Mouse (Mus musculus): ENCODE results near the gene Nif3l1. TPM values are rescaled to one million over a fixed set of nuclear protein-coding genes. Genes with fewer than 3 reads are reported as not detected.

Nif3l1 gene
- total RNA-seq, 2 experiments from 2014 or later: 20.6 to 22.5 TPM

- ATAC-seq (ENCODE audit: poor library complexity, severe bottlenecking): no peak
These were observed 9.4 kb downstream of the Nif3l1 start for GRCm38 (mm10) chr1:58454316-58454715.

- no peak for ATAC-seq (ENCODE audit: poor library complexity, severe bottlenecking)
These were observed 13.2 kb downstream of the Nif3l1 start for GRCm38 (mm10) chr1:58458175-58458574.

- no peak for ATAC-seq (ENCODE audit: poor library complexity, severe bottlenecking)
These were observed 13.9 kb downstream of the Nif3l1 start for GRCm38 (mm10) chr1:58458867-58459266.

GRCm38 (mm10) chr1:58460566-58460965 lies 15.6 kb downstream of the Nif3l1 start:
- no peak for ATAC-seq (ENCODE audit: poor library complexity, severe bottlenecking)

- no peak for ATAC-seq (ENCODE audit: poor library complexity, severe bottlenecking)
These were observed 19.0 kb downstream of the Nif3l1 start for GRCm38 (mm10) chr1:58463935-58464334.

GRCm38 (mm10) chr1:58465042-58465441 lies 20.1 kb downstream of the Nif3l1 start:
- ATAC-seq (ENCODE audit: poor library complexity, severe bottlenecking): no peak

GRCm38 (mm10) chr1:58465561-58465960 lies 20.6 kb downstream of the Nif3l1 start:
- ATAC-seq (ENCODE audit: poor library complexity, severe bottlenecking): no peak

- no peak for ATAC-seq (ENCODE audit: poor library complexity, severe bottlenecking)
These were observed 30.7 kb downstream of the Nif3l1 start for GRCm38 (mm10) chr1:58475662-58476061.

GRCm38 (mm10) chr1:58482647-58483046 lies 37.7 kb downstream of the Nif3l1 start:
- no peak for ATAC-seq (ENCODE audit: poor library complexity, severe bottlenecking)

- no peak for ATAC-seq (ENCODE audit: poor library complexity, severe bottlenecking)
These were observed 50.7 kb downstream of the Nif3l1 start for GRCm38 (mm10) chr1:58495603-58496002.

GRCm38 (mm10) chr1:58497678-58498077 lies 52.7 kb downstream of the Nif3l1 start:
- no peak for ATAC-seq (ENCODE audit: poor library complexity, severe bottlenecking)

GRCm38 (mm10) chr1:58498758-58499157 lies 53.8 kb downstream of the Nif3l1 start:
- no peak for ATAC-seq (ENCODE audit: poor library complexity, severe bottlenecking)

- no peak for ATAC-seq (ENCODE audit: poor library complexity, severe bottlenecking)
These were observed 58.2 kb downstream of the Nif3l1 start for GRCm38 (mm10) chr1:58503134-58503533.

GRCm38 (mm10) chr1:58503793-58504370 lies 58.9 kb downstream of the Nif3l1 start:
- ATAC-seq (ENCODE audit: poor library complexity, severe bottlenecking): no peak

- peak; percentile 99 for ATAC-seq (ENCODE audit: poor library complexity, severe bottlenecking)
These were observed 59.8 kb downstream of the Nif3l1 start, which contains the start of gene Orc2 for GRCm38 (mm10) chr1:58504577-58505254. Gene Orc2, minus strand, starts transcription at chr1:58505109.

- no peak for ATAC-seq (ENCODE audit: poor library complexity, severe bottlenecking)
These were observed 62.3 kb downstream of the Nif3l1 start for GRCm38 (mm10) chr1:58507249-58507648.

Other genes with a start within 250 kb of the Nif3l1 start
- 0.14 TPM in 1 of 2 replicates, not detected in the other for gene Aox4, start 234.8 kb upstream of the Nif3l1 start, total RNA-seq (2015)
- gene Aox4, start 234.8 kb upstream of the Nif3l1 start, total RNA-seq (2017): not detected in 2 replicates
- gene Aox2, start 166.8 kb upstream of the Nif3l1 start, total RNA-seq (2015): 0.04 and 0.46 TPM in 2 replicates
- 0.12 and 0.62 TPM in 2 replicates for gene Aox2, start 166.8 kb upstream of the Nif3l1 start, total RNA-seq (2017)
- 175 and 183 TPM in 2 replicates for gene Bzw1, start 52.3 kb upstream of the Nif3l1 start, total RNA-seq (2015)
- gene Bzw1, start 52.3 kb upstream of the Nif3l1 start, total RNA-seq (2017): 166 and 175 TPM in 2 replicates
- 398 and 422 TPM in 2 replicates for gene Clk1, start 21.1 kb upstream of the Nif3l1 start, total RNA-seq (2015)
- gene Clk1, start 21.1 kb upstream of the Nif3l1 start, total RNA-seq (2017): 345 and 361 TPM in 2 replicates
- 60.5 and 62.9 TPM in 2 replicates for gene Ppil3, start 335 bp downstream of the Nif3l1 start, total RNA-seq (2015)
- 51.3 and 55.5 TPM in 2 replicates for gene Ppil3, start 335 bp downstream of the Nif3l1 start, total RNA-seq (2017)
- 20.1 and 21.2 TPM in 2 replicates for gene Orc2, start 60.0 kb downstream of the Nif3l1 start, total RNA-seq (2015)
- 46.7 and 61.8 TPM in 2 replicates for gene Orc2, start 60.0 kb downstream of the Nif3l1 start, total RNA-seq (2017)
- 12.5 and 13.0 TPM in 2 replicates for gene Fam126b, start 141.2 kb downstream of the Nif3l1 start, total RNA-seq (2015)
- gene Fam126b, start 141.2 kb downstream of the Nif3l1 start, total RNA-seq (2017): 14.6 and 23.1 TPM in 2 replicates
- gene Ndufb3, start 141.2 kb downstream of the Nif3l1 start, total RNA-seq (2015): 147 and 149 TPM in 2 replicates
- gene Ndufb3, start 141.2 kb downstream of the Nif3l1 start, total RNA-seq (2017): 84.0 and 115 TPM in 2 replicates

Data from megakaryocyte, adult 5-6 weeks (primary cell).